Mouse (Mus musculus): ENCODE results near the gene Gramd4. TPM values are rescaled to one million over a fixed set of nuclear protein-coding genes. Genes with fewer than 3 reads are reported as not detected.
"Not testable (repeated sequence)": the region's sequence is repeated elsewhere in the genome, so short reads cannot be mapped to it uniquely, and the experiment has no call there.

Gene Gramd4
- polyA plus RNA-seq, 1 experiment from 2014 or later = 7.6 TPM

- Histone ChIP-seq H3K9me3 (ENCODE audit: control insufficient read depth, low read length) (no peaks in the 10 kb centered on the region), H3K4me3 (ENCODE audit: low read depth, low read length) (no peak overlapping the region), H3K27ac (replicated peaks; ENCODE audit: low read depth, low read length) (no peak overlapping the region), H3K4me2 (ENCODE audit: low read depth, low read length) (no peak overlapping the region), H3K27me3 (replicated peaks; ENCODE audit: control insufficient read depth, insufficient read depth, low read length) (no peaks in the 10 kb centered on the region), H3K4me1 (ENCODE audit: control insufficient read depth, insufficient read depth, low read length) (peaks cover 8% of the 10 kb centered on the region; the same call in 1 of the 2 replicates), H3K9ac (ENCODE audit: low read depth, low read length) (no peak overlapping the region), H3K36me3 (ENCODE audit: control insufficient read depth, insufficient read depth, low read length) (no peaks in the 10 kb centered on the region)
- WGBS = 32% methylated on average over 2 of the region's 2 CpGs
- peak; percentile 77 for DNase-seq (ENCODE audit: low spot score)
- 0 out of 2 replicates have a peak, but pooled peaks have one; percentile 22 for ATAC-seq (ENCODE audit: low read depth)
Observed at GRCm38 (mm10) chr15:86053890-86054536, 3.5 kb upstream of the Gramd4 start.

- not testable (repeated sequence) for H3K36me3 ChIP-seq (ENCODE audit: control insufficient read depth, insufficient read depth, low read length); H3K9ac ChIP-seq (ENCODE audit: low read depth, low read length); DNase-seq (ENCODE audit: low spot score); H3K27ac ChIP-seq (replicated peaks; ENCODE audit: low read depth, low read length); ATAC-seq (ENCODE audit: low read depth); H3K4me3 ChIP-seq (ENCODE audit: low read depth, low read length); H3K9me3 ChIP-seq (ENCODE audit: control insufficient read depth, low read length); H3K4me2 ChIP-seq (ENCODE audit: low read depth, low read length); H3K27me3 ChIP-seq (replicated peaks; ENCODE audit: control insufficient read depth, insufficient read depth, low read length)
- peaks cover 16% of the 10 kb centered on the region for H3K4me1 ChIP-seq (ENCODE audit: control insufficient read depth, insufficient read depth, low read length)
- WGBS = 51% methylated on average over 3 of the region's 3 CpGs
Observed at GRCm38 (mm10) chr15:86054861-86055260, 2.6 kb upstream of the Gramd4 start.

- WGBS = 88% methylated on average over 5 of the region's 5 CpGs
- Histone ChIP-seq H3K27me3 (replicated peaks; ENCODE audit: control insufficient read depth, insufficient read depth, low read length) (no peaks in the 10 kb centered on the region), H3K9ac (ENCODE audit: low read depth, low read length) (no peak overlapping the region), H3K4me1 (ENCODE audit: control insufficient read depth, insufficient read depth, low read length) (peaks cover 29% of the 10 kb centered on the region), H3K9me3 (ENCODE audit: control insufficient read depth, low read length) (no peaks in the 10 kb centered on the region), H3K4me3 (ENCODE audit: low read depth, low read length) (no peak overlapping the region), H3K4me2 (ENCODE audit: low read depth, low read length) (no peak overlapping the region), H3K27ac (replicated peaks; ENCODE audit: low read depth, low read length) (no peak overlapping the region), H3K36me3 (ENCODE audit: control insufficient read depth, insufficient read depth, low read length) (no peaks in the 10 kb centered on the region)
- DNase-seq (ENCODE audit: low spot score) (no peak), ATAC-seq (ENCODE audit: low read depth) (no peak)
Observed at GRCm38 (mm10) chr15:86056221-86056760, 1.2 kb upstream of the Gramd4 start.

GRCm38 (mm10) chr15:86057908-86058307, 413 bp downstream of the Gramd4 start:
- ATAC-seq (ENCODE audit: low read depth) (peak; percentile 4; the same call in 1 of the 2 replicates), DNase-seq (ENCODE audit: low spot score) (no peak)
- Histone ChIP-seq H3K4me3 (ENCODE audit: low read depth, low read length) (peak overlapping the region; percentile 93), H3K9ac (ENCODE audit: low read depth, low read length) (peak overlapping the region; percentile 96), H3K4me1 (ENCODE audit: control insufficient read depth, insufficient read depth, low read length) (peaks cover 34% of the 10 kb centered on the region), H3K36me3 (ENCODE audit: control insufficient read depth, insufficient read depth, low read length) (no peaks in the 10 kb centered on the region), H3K4me2 (ENCODE audit: low read depth, low read length) (peak overlapping the region; percentile 89), H3K9me3 (ENCODE audit: control insufficient read depth, low read length) (no peaks in the 10 kb centered on the region), H3K27me3 (replicated peaks; ENCODE audit: control insufficient read depth, insufficient read depth, low read length) (no peaks in the 10 kb centered on the region), H3K27ac (replicated peaks; ENCODE audit: low read depth, low read length) (no peak overlapping the region)
- WGBS = 10% methylated on average over 7 of the region's 7 CpGs

- Histone ChIP-seq H3K9ac (ENCODE audit: low read depth, low read length) (peak overlapping the region; percentile 96), H3K36me3 (ENCODE audit: control insufficient read depth, insufficient read depth, low read length) (no peaks in the 10 kb centered on the region), H3K27me3 (replicated peaks; ENCODE audit: control insufficient read depth, insufficient read depth, low read length) (no peaks in the 10 kb centered on the region), H3K4me2 (ENCODE audit: low read depth, low read length) (peak overlapping the region; percentile 89), H3K27ac (replicated peaks; ENCODE audit: low read depth, low read length) (peak overlapping the region; percentile 67), H3K4me1 (ENCODE audit: control insufficient read depth, insufficient read depth, low read length) (peaks cover 34% of the 10 kb centered on the region), H3K9me3 (ENCODE audit: control insufficient read depth, low read length) (no peaks in the 10 kb centered on the region), H3K4me3 (ENCODE audit: low read depth, low read length) (peak overlapping the region; percentile 93)
- ATAC-seq (ENCODE audit: low read depth) = peak; percentile 78
- WGBS = under 1% methylated on average over 22 of the region's 70 CpGs
- DNase-seq (ENCODE audit: low spot score) = peak; percentile 91
Observed at GRCm38 (mm10) chr15:86058394-86058915, 960 bp downstream of the Gramd4 start.

- peak overlapping the region; percentile 96 for H3K9ac ChIP-seq (ENCODE audit: low read depth, low read length)
- H3K27me3 ChIP-seq (replicated peaks; ENCODE audit: control insufficient read depth, insufficient read depth, low read length) = no peaks in the 10 kb centered on the region
- 2% methylated on average over 29 of the region's 49 CpGs for WGBS
- peak overlapping the region; percentile 67 for H3K27ac ChIP-seq (replicated peaks; ENCODE audit: low read depth, low read length)
- peaks cover 34% of the 10 kb centered on the region for H3K4me1 ChIP-seq (ENCODE audit: control insufficient read depth, insufficient read depth, low read length)
- H3K36me3 ChIP-seq (ENCODE audit: control insufficient read depth, insufficient read depth, low read length) = no peaks in the 10 kb centered on the region
- peak overlapping the region; percentile 93 for H3K4me3 ChIP-seq (ENCODE audit: low read depth, low read length)
- peak; percentile 58 for ATAC-seq (ENCODE audit: low read depth)
- H3K9me3 ChIP-seq (ENCODE audit: control insufficient read depth, low read length) = no peaks in the 10 kb centered on the region
- H3K4me2 ChIP-seq (ENCODE audit: low read depth, low read length) = peak overlapping the region; percentile 89
- no peak for DNase-seq (ENCODE audit: low spot score)
Observed at GRCm38 (mm10) chr15:86058931-86059834, 1.7 kb downstream of the Gramd4 start.

- no peak for ATAC-seq (ENCODE audit: low read depth)
- Histone ChIP-seq H3K4me1 (ENCODE audit: control insufficient read depth, insufficient read depth, low read length) (peaks cover 34% of the 10 kb centered on the region), H3K9me3 (ENCODE audit: control insufficient read depth, low read length) (no peaks in the 10 kb centered on the region), H3K27ac (replicated peaks; ENCODE audit: low read depth, low read length) (no peak overlapping the region), H3K9ac (ENCODE audit: low read depth, low read length) (peak overlapping the region; percentile 96; the same call in 1 of the 2 replicates), H3K36me3 (ENCODE audit: control insufficient read depth, insufficient read depth, low read length) (no peaks in the 10 kb centered on the region), H3K27me3 (replicated peaks; ENCODE audit: control insufficient read depth, insufficient read depth, low read length) (no peaks in the 10 kb centered on the region), H3K4me2 (ENCODE audit: low read depth, low read length) (peak overlapping the region; percentile 89), H3K4me3 (ENCODE audit: low read depth, low read length) (peak overlapping the region; percentile 93)
- no peak for DNase-seq (ENCODE audit: low spot score)
- WGBS = 74% methylated on average over 7 of the region's 7 CpGs
Observed at GRCm38 (mm10) chr15:86059835-86060380, 2.4 kb downstream of the Gramd4 start.

- 77% methylated on average over 12 of the region's 12 CpGs for WGBS
- no peaks in the 10 kb centered on the region for H3K27me3 ChIP-seq (replicated peaks; ENCODE audit: control insufficient read depth, insufficient read depth, low read length)
- peak overlapping the region; percentile 3; the same call in 1 of the 2 replicates for H3K9ac ChIP-seq (ENCODE audit: low read depth, low read length)
- DNase-seq (ENCODE audit: low spot score) (no peak), ATAC-seq (ENCODE audit: low read depth) (no peak)
- H3K9me3 ChIP-seq (ENCODE audit: control insufficient read depth, low read length) = no peaks in the 10 kb centered on the region
- peak overlapping the region; percentile 29; the same call in 1 of the 2 replicates for H3K4me2 ChIP-seq (ENCODE audit: low read depth, low read length)
- H3K27ac ChIP-seq (replicated peaks; ENCODE audit: low read depth, low read length) = no peak overlapping the region
- H3K4me3 ChIP-seq (ENCODE audit: low read depth, low read length) = no peak overlapping the region
- H3K4me1 ChIP-seq (ENCODE audit: control insufficient read depth, insufficient read depth, low read length) = peaks cover 34% of the 10 kb centered on the region
- H3K36me3 ChIP-seq (ENCODE audit: control insufficient read depth, insufficient read depth, low read length) = no peaks in the 10 kb centered on the region
Observed at GRCm38 (mm10) chr15:86060581-86060980, 3.1 kb downstream of the Gramd4 start.
